8 mouse cellular contexts compared by ENCODE assay signal in genomic region chr12:69422827-69423537, GRCm38 (mm10). TPM values are rescaled to one million over a fixed set of nuclear protein-coding genes. Genes with fewer than 3 reads are reported as not detected.
DNase-seq lines count a peak whose midpoint lies in the region; ATAC-seq and TF ChIP-seq lines count a peak whose summit lies in the region.

No protein-coding gene starts in this region.

- no peaks in the 10 kb centered on the region for H3K36me3 ChIP-seq in heart, embryonic 15.5 days
- no peaks in the 10 kb centered on the region for H3K36me3 ChIP-seq in lung, embryonic 14.5 days (ENCODE audit: insufficient read depth)
- no peaks in the 10 kb centered on the region for H3K36me3 ChIP-seq in stomach, embryonic 16.5 days (ENCODE audit: control insufficient read depth, insufficient read depth, low read length)
- no peaks in the 10 kb centered on the region for H3K36me3 ChIP-seq in forebrain, embryonic 12.5 days (replicated peaks)

- TF ChIP-seq CTCF in lung, embryonic 14.5 days (IDR thresholded peaks at IDR 0.05; ENCODE audit: low read depth) = no peak

- no peaks in the 10 kb centered on the region for H3K27me3 ChIP-seq in heart, embryonic 15.5 days
- H3K27me3 ChIP-seq in lung, embryonic 14.5 days (ENCODE audit: insufficient read depth, low read length) = no peaks in the 10 kb centered on the region
- H3K27me3 ChIP-seq in stomach, embryonic 16.5 days (ENCODE audit: control insufficient read depth, insufficient read depth, low read length) = no peaks in the 10 kb centered on the region
- no peaks in the 10 kb centered on the region for H3K27me3 ChIP-seq in forebrain, embryonic 12.5 days

- WGBS in heart, embryonic 15.5 days = 68% methylated on average over 20 of the region's 20 CpGs
- 74% methylated on average over 20 of the region's 20 CpGs for WGBS in lung, embryonic 14.5 days
- 60% methylated on average over 20 of the region's 20 CpGs for WGBS in stomach, embryonic 16.5 days
- 91% methylated on average over 20 of the region's 20 CpGs for WGBS in forebrain, embryonic 12.5 days

- H3K4me1 ChIP-seq in heart, embryonic 15.5 days (replicated peaks) = peaks cover 13% of the 10 kb centered on the region
- peaks cover 9% of the 10 kb centered on the region; the same call in 1 of the 2 replicates for H3K4me1 ChIP-seq in lung, embryonic 14.5 days (ENCODE audit: insufficient read depth)
- peaks cover 3% of the 10 kb centered on the region; the same call in 1 of the 2 replicates for H3K4me1 ChIP-seq in stomach, embryonic 16.5 days (ENCODE audit: control insufficient read depth, insufficient read depth, low read length)
- H3K4me1 ChIP-seq in forebrain, embryonic 12.5 days = peaks cover 8% of the 10 kb centered on the region

- peak; percentile 22 for DNase-seq in layer of hippocampus, adult 9-11 months
- DNase-seq in layer of hippocampus, postnatal 25 days (ENCODE audit: extremely low spot score in 1 of 2, low spot score in 1 of 2) = no peak
- peak; percentile 53 for DNase-seq in lung, embryonic 14.5 days
- DNase-seq in adrenal gland, adult 2 months = no peak
- no peak for DNase-seq in cerebellum, adult 9-11 months

- H3K9ac ChIP-seq in heart, embryonic 15.5 days = no peak overlapping the region
- H3K9ac ChIP-seq in lung, embryonic 14.5 days = no peak overlapping the region
- no peak overlapping the region for H3K9ac ChIP-seq in stomach, embryonic 16.5 days (ENCODE audit: low read length)
- no peak overlapping the region for H3K9ac ChIP-seq in forebrain, embryonic 12.5 days

- peak; percentile 55; the same call in 1 of the 2 replicates for ATAC-seq in heart, embryonic 15.5 days (replicated peaks; ENCODE audit: insufficient number of reproducible peaks, insufficient read depth, low FRiP score, low read depth)
- peak; percentile 47; the same call in 1 of the 2 replicates for ATAC-seq in lung, embryonic 14.5 days (ENCODE audit: insufficient read depth)
- peak; percentile 80; the same call in 1 of the 2 replicates for ATAC-seq in stomach, embryonic 16.5 days (ENCODE audit: insufficient read depth, low FRiP score)
- no peak for ATAC-seq in forebrain, embryonic 12.5 days (ENCODE audit: low FRiP score)

- H3K27ac ChIP-seq in heart, embryonic 15.5 days = peak overlapping the region; percentile 37
- H3K27ac ChIP-seq in lung, embryonic 14.5 days (ENCODE audit: low read depth) = peak overlapping the region; percentile 42; the same call in 1 of the 2 replicates
- H3K27ac ChIP-seq in stomach, embryonic 16.5 days (ENCODE audit: low read length) = peak overlapping the region; percentile 85
- no peak overlapping the region for H3K27ac ChIP-seq in forebrain, embryonic 12.5 days

- H3K9me3 ChIP-seq in heart, embryonic 15.5 days (replicated peaks) = no peaks in the 10 kb centered on the region
- H3K9me3 ChIP-seq in lung, embryonic 14.5 days (ENCODE audit: low read depth, low read length) = no peaks in the 10 kb centered on the region; the same call in 1 of the 2 replicates
- H3K9me3 ChIP-seq in stomach, embryonic 16.5 days (replicated peaks; ENCODE audit: control insufficient read depth, low read length) = no peaks in the 10 kb centered on the region
- H3K9me3 ChIP-seq in forebrain, embryonic 12.5 days = 0 out of 2 replicates have a peak, but pooled peaks cover 7% of the 10 kb centered on the region

- no peak overlapping the region for H3K4me2 ChIP-seq in heart, embryonic 15.5 days
- no peak overlapping the region for H3K4me2 ChIP-seq in lung, embryonic 14.5 days
- peak overlapping the region; percentile 35; the same call in 1 of the 2 replicates for H3K4me2 ChIP-seq in stomach, embryonic 16.5 days (ENCODE audit: low read depth, low read length)
- H3K4me2 ChIP-seq in forebrain, embryonic 12.5 days = no peak overlapping the region

- no peak overlapping the region for H3K4me3 ChIP-seq in heart, embryonic 15.5 days
- H3K4me3 ChIP-seq in lung, embryonic 14.5 days (ENCODE audit: low read depth, low read length) = no peak overlapping the region
- H3K4me3 ChIP-seq in stomach, embryonic 16.5 days (replicated peaks; ENCODE audit: low read length) = no peak overlapping the region
- no peak overlapping the region for H3K4me3 ChIP-seq in forebrain, embryonic 12.5 days (replicated peaks)

RNA-seq across cellular contexts. Expression of gene Gm9887, which starts 50.7 kb away (rescaled TPM):
- 1 to 10 TPM; 1.1 to 1.3 TPM for total RNA-seq in layer of hippocampus, postnatal 25 days (2021)
- 1.1 and 1.5 TPM in 2 replicates for polyA plus RNA-seq in heart, embryonic 15.5 days (2015; fragmentation: Nextera tagmentation; extraction: Ambion mirVana)
- 2.0 and 2.2 TPM in 2 replicates for polyA plus RNA-seq in lung, embryonic 14.5 days (2014; fragmentation: Nextera tagmentation; extraction: Ambion mirVana)
- polyA plus RNA-seq in stomach, embryonic 16.5 days (2015; fragmentation: Nextera tagmentation; extraction: Ambion mirVana) = 0.80 and 0.94 TPM in 2 replicates
- polyA plus RNA-seq in forebrain, embryonic 12.5 days (2016; fragmentation: Nextera tagmentation; extraction: Ambion mirVana) = 2.1 and 2.3 TPM in 2 replicates
- total RNA-seq in adrenal gland, adult 2 months (2021) = 1 to 10 TPM; 1.2 TPM
- polyA plus RNA-seq in adrenal gland, adult 2 months (2012; rRNA removed) = 3.8 and 3.9 TPM in 2 replicates

RNA-seq across cellular contexts. Expression of gene Arf6, which starts 51.0 kb away (rescaled TPM):
- 10 to 100 TPM; 49.1 to 50.3 TPM for total RNA-seq in layer of hippocampus, postnatal 25 days (2021)
- 38.2 and 40.5 TPM in 2 replicates for polyA plus RNA-seq in heart, embryonic 15.5 days (2015; fragmentation: Nextera tagmentation; extraction: Ambion mirVana)
- polyA plus RNA-seq in lung, embryonic 14.5 days (2014; fragmentation: Nextera tagmentation; extraction: Ambion mirVana) = 59.9 and 61.8 TPM in 2 replicates
- 39.3 and 42.3 TPM in 2 replicates for polyA plus RNA-seq in stomach, embryonic 16.5 days (2015; fragmentation: Nextera tagmentation; extraction: Ambion mirVana)
- polyA plus RNA-seq in forebrain, embryonic 12.5 days (2016; fragmentation: Nextera tagmentation; extraction: Ambion mirVana) = 46.8 and 54.6 TPM in 2 replicates
- total RNA-seq in adrenal gland, adult 2 months (2021) = 100 to 1,000 TPM; 112 to 123 TPM
- polyA plus RNA-seq in adrenal gland, adult 2 months (2012; rRNA removed) = 123 and 157 TPM in 2 replicates

Comparison
In these comparisons a context has a peak if more than half of its experiments do, and no peak if none do; other contexts are left out.
1. DNase-seq: peak in layer of hippocampus, adult 9-11 months (single experiment) and lung, embryonic 14.5 days (single experiment); none in layer of hippocampus, postnatal 25 days (0 of 2), adrenal gland, adult 2 months (single experiment) and cerebellum, adult 9-11 months (single experiment).